Mouse (Mus musculus) urinary bladder, postnatal 10 days (tissue): ENCODE results near the gene Pex5.
"Not testable (repeated sequence)": the region's sequence is repeated elsewhere in the genome, so short reads cannot be mapped to it uniquely, and the experiment has no call there.

Experiments
- DNase-seq: peaks from one replicate; pipeline ENCODE4 v3.0.0; 2022; ENCODE audit warnings: low spot score

Pex5 gene

GRCm38 (mm10) chr6:124427289-124427688, 12.4 kb upstream of the Pex5 start:
- DNase-seq, result no peak

- no peak for DNase-seq
Measured at GRCm38 (mm10) chr6:124426604-124427003, 11.7 kb upstream of the Pex5 start.

DNA sequence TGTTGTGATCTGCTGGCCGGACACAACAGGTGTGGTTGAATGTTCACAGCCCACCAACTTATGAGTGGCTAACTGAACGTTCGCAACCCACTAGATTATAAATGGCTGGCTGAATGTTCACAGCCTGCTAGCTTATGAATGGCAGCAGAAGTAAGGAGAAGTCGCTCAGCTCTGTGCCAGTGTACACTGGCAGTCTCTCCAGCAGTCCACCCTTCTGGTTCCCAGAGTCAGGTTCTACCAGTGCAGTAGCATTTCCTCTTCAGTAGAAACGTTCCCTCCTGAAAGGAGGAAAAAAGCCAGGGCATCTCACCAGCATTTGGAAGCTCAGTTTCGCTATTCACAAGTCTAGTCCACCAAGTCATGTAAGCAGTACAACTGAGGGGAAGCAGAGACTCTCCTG, 10.7 kb upstream of the Pex5 start:
- DNase-seq, result no peak

DNA sequence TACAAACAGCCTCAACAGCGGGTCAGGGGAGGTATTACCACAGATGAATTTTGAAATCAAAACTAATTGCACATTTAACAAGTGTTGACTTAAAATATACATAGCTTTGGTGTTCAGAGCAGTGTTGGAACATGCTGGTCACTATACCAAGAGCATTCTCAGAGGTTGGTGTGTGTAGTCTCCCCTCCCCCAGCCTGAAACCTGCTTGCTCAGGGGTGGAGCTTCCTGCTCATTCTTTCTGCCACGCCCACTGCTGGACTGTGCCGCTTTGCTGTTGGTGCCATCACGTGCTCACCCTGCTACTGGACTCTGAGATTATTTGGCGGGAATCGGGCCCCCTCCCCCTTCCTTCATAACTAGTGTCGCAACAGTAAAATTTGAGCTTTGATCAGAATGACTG, 10.2 kb upstream of the Pex5 start:
- not testable (repeated sequence) for DNase-seq

DNA sequence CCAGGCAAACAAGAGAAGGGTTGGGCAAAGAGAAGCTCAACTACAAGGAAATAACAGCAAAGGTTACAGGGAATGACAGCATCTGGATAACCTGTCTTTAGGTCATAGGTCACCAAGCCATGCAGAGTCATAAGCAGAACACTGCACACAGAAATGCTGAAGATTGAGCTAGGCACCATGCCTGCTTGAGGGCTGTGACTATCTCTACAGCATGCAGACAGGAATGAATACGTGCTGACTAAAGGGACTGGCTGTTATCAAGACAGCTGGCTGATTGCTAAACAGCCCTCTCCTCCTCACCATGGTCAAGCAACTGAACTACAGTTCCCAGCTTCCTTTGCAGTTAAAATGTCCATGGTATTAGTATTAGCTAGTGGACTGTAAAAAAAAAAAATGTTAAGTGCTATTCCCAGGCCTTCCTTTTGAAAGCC, 9.2 kb upstream of the Pex5 start:
- DNase-seq, result no peak

- DNase-seq, result no peak
Measured at GRCm38 (mm10) chr6:124418686-124419085, 3.8 kb upstream of the Pex5 start.

DNA sequence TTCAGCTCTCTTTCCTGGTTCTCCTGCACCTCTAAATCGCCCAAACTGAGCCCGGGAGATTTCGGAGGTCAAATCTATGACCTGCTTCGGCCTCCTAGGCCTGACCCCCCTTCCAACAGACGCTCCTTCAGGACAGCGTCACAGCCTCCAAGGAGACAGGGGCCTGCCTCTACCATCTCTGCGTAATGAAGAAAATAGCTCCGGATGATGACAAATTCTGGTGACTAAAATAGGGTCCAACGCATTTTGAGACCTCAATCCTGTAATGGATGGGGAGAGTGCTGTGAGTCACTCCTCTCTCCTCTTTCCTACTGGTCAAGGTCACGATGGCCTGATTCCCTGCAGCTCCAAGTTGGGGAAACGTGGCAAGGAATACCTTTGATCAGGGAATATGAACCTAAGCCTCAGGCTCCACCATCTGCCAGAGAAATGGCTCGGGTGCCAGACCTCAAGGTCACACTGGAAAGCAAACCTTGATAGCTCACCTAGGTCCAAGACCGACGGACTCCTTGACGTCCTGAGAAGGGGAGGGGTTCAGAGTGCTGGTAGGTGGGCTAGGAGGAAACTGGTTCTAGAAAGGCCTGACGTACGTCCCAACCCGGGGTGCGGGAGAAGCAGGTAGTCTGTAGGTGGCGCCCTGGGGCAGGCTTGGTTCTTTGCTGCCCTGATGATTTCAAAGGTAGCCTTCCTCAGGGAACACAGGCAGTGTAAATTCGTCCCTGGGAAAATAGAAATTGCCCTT, 651 bp upstream of the Pex5 start:
- no peak for DNase-seq

DNA sequence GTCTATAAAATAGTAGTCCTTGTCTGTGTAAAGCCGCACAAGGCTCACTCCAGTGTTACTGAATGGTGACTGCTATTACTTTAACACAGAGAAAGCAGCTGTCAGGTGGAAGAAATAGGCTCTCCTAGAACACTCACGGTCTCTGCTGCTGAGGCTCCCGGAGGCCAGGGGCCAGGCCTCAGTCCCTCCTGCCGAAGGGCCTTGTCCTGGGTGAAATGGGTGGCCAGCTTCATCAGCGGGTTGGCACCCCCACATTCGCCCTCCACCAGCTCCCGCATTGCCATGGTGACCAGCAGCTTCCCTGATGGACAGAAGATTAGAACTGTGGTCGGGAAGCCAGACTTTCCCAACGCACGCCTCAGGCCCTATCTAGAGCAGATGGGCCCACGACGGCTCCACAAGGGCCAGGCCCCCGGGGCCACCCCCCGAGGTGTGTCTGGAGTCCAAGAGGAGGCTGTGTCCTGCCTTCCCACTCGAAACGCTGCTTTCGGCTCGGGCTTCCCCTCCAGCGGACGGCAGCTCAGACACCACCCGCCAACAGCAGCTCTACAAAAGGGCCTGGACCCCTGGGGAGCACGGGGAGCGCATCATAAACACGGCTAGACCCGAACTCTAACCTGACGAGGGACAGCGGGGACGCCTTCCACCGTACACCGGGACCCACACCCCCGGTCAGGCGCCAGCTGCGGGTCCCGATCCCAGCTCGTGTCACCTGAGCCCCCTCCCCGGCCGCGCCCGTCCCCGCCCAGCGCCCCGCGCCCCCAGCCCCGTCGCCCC, 529 bp downstream of the Pex5 start:
- DNase-seq, result no peak

DNA sequence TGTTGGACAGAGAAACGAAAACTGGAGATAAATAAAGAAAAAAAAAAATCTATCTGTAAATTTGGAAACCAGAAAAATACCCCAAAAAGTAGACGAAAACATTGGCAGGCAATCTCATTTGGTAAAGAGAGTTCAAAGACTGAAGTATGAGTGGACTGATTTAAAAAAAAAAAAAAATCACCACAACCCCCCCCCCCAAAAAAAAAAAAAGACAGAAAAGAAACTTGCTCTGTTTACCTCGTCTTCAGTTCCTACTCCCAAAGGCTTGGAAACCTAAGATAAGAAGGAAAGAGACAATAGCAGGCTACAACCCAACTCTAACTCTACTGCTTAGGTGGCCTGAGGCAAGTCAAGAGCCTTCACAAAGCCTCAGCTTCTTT, 1.1 kb downstream of the Pex5 start:
- no peak for DNase-seq

DNA sequence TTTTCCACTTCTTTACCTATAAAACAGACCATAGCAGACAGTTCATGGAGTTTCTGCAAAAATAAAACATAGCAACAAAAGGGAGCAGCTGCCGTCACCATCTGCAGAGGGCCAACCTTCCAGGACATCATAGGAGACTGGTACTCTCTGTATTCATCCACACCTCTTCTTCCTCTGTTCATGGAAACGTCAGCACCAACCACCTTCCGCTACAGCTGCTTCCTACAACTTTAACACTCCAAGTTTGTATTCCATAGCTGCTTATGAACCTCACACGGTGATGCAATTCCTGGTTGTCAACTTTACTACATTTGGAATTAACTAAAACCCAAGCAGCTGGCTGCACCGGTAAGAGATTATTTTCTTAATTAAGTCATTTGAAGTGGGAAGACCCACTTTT, 6.5 kb downstream of the Pex5 start:
- no peak for DNase-seq

DNA sequence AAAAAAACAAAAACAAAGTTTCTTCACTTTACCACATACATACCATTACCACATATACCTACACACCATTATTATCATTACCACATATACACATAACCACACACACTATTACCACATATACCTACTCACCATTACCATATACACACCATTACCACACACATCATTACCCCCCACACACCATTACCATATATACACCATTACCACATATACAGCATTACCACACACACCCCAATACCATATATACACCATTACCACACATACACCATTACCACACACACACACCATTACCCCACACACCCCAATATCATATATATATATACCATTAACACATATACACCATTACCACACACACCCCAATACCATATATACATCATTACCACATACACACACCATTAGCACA, 7.7 kb downstream of the Pex5 start:
- no peak for DNase-seq

DNA sequence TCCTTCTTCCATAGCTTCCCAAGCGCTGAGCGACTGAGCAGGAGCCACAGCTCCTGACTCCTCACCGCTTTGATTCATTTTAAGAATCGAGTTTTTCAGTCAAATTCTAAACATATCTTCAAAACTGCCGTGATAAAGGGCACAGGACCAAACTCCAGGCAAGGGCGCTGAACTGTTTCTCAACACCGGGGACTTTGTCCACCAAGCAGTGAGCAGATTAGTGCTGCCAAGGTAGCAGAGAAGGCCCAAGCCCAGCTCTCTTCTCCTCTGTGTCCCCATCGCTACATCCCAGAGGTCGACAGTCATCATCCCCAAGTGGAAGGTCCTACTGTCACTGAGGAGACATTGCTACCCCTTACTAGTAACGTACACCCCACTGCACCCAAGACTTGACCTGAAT, 8.5 kb downstream of the Pex5 start:
- DNase-seq, result no peak

DNA sequence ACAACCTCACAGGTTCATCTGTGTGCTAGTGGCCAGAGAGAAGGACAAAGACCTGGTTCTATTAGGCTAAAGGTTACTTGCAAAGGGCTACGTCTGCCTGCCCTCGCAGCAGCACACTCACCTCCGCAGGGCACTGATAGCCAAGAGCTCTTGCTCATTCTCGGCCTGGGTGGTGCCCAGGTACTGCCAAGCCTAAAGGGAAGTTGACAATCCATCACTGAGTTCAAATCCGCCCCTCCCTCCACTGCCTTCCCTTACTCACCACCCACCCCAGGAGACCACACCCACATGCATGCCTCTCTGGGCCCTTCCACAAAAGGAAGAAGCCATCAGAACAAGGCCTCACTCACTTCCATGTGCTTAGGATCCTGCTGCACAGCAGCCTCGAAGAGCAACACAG, 15.1 kb downstream of the Pex5 start:
- DNase-seq, result no peak

DNA sequence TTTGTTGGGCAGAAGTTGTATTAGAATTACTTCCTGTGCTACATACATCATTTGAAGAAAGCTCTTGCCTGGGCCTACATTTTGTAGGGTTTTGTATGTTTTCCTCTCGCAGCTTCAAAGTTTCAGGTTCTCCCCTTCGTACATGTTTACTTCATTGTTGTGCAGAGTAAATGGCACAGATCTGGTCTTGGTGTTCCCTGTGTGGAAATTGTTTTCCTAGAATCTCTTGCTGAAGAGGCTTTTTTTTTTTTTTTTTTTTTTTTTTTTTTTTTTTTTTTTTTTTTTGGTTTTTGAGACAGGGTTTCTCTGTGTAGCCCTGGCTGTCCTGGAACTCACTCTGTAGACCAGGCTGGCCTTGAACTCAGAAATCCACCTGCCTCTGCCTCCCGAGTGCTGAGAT, 19.9 kb downstream of the Pex5 start:
- not testable (repeated sequence) for DNase-seq

GRCm38 (mm10) chr6:124380142-124380541, 34.7 kb downstream of the Pex5 start:
- no peak for DNase-seq

DNA sequence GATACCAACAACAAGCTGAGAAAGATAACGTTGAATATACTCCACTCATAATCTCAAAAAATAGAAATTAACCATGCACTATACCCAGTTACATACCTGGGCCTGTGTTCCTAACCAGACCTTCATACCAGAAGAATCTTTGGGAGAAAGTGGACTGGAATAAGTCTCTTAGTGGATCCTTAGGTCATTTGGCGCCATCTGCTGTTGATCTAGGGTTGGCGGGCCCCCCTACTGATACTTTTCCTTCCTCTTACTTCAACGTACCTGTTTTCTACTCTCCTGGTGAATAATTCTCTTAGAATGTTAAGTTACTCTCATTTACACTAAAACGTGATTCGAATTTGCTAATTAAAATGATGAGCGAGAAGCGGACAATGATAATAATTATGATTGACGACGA, 35.5 kb downstream of the Pex5 start:
- DNase-seq, result no peak

DNA sequence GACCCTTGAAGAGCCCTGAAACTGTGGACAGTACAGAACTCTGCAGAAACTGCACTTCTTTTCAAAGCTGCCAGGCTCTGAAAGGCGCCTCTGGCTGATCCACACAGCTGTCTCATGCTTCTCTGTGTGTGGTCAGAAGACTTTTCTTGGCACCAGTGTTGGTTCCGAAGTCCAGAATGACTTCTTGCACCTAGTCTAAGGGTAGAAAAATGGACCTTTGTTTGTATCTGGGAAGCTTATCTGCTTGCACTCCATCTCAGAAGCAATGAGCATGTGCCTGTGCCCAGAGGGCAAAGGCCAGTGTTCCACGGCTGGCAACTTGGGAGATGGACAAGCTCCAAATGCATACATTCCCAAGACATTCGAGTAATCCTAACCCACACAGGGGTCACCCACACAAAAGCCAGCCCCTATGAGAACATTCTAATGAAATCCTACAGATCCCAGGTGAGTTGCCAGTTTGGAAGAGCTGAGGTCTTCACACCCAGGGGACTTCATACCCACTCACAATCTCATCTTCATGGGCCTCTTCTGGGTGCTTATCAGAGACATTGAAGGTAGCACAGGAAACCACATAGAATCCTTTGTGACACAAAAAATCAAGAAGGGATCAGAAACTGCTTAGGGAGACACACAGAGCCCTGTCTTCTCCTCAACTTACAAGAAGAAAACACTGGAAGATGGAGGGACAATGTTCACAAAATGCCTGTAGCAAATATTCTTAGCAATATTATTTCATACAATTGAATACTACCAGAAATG, 37.2 kb downstream of the Pex5 start:
- no peak for DNase-seq

DNA sequence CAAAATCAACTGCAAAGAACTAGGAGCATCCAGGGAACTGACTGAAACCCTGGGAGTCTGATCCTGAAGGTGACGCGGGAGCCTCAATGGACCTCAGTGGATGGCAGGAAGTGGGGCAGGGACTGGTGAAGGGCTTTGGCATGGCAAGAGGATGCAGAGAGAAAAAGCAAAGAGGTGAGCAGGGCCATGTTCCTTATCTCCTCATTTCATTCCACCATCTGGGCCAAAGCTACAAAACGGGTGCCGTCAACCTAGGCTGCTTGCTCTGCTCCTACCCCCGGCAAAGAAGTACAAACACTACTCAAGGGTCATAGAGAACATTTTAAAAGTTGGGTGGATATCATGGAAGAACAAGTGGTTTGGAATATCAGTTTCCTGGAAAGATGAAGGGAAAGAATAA, 38.6 kb downstream of the Pex5 start:
- no peak for DNase-seq

GRCm38 (mm10) chr6:124375435-124375884, 39.4 kb downstream of the Pex5 start:
- DNase-seq, result no peak

DNA sequence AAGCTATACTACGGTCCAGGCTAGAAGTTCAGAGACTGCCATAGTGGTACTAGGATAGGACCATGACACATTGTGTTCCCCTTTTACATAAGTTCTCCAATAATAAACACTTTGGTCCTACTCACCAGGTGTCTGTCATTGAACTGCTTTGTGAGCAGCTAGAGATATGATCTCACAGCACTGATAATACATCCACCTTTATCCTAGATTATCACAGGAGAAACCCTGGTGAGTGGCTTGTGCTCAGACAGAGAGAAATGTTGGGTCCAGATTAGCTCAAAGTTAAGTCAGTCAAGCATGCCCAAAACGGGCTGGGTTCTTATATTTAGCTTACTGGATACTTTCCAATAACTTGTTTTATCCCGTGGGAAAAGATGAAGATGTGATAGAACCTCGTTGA, 40.2 kb downstream of the Pex5 start:
- DNase-seq, result no peak

GRCm38 (mm10) chr6:124373584-124374206, 41.2 kb downstream of the Pex5 start:
- no peak for DNase-seq

DNA sequence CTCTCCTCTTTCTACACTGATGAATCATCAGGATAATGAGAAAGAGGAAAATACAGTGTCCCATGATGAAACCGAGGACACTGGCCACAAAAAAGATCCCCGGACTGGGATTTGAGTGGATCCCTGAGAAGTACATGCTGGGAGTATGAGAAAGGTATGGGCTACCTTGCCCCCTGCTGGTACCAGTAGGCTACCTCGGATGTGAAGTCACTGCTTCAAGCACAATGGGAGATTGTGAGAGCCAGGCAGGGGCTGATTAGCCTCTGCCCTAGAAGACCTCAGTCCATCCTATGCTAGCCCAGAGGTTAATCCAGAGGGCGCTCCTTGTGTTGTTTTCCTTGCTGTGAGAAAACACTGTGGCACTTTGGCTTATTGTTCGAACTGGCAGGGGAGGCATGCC, 50.5 kb downstream of the Pex5 start:
- DNase-seq, result no peak
